Mouse (Mus musculus) cerebellum, adult 11-12 months (tissue): ENCODE data around the gene Syt1.
A peak's percentile ranks its signal among the peaks of the same experiment; 100 is the strongest.

Source experiments
- DNase-seq: peaks from one replicate; pipeline ENCODE4 v3.0.0; 2022

Syt1 gene

GRCm38 (mm10) chr10:109010241-109011193, at the start of gene Syt1:
TSS of gene Syt1 (minus strand) at chr10:109010982.
- peak; percentile 95 for DNase-seq

- no peak for DNase-seq
Observed at GRCm38 (mm10) chr10:109056500-109056899, 45.7 kb upstream of the Syt1 start.

- DNase-seq: no peak
Observed at GRCm38 (mm10) chr10:109047537-109047936, 36.8 kb upstream of the Syt1 start.

- DNase-seq: no peak
Observed at GRCm38 (mm10) chr10:109046988-109047387, 36.2 kb upstream of the Syt1 start.

- DNase-seq: peak; percentile 81
Observed at GRCm38 (mm10) chr10:109011226-109012165, 714 bp upstream of the Syt1 start.

GRCm38 (mm10) chr10:109009831-109010230, 951 bp downstream of the Syt1 start:
- no peak for DNase-seq

GRCm38 (mm10) chr10:109008456-109008855, 2.3 kb downstream of the Syt1 start:
- DNase-seq: no peak

- DNase-seq: peak; percentile 72
Observed at GRCm38 (mm10) chr10:109003482-109003881, 7.3 kb downstream of the Syt1 start.

GRCm38 (mm10) chr10:108987250-108987649, 23.5 kb downstream of the Syt1 start:
- no peak for DNase-seq

- peak; percentile 90 for DNase-seq
Observed at GRCm38 (mm10) chr10:108979660-108980059, 31.1 kb downstream of the Syt1 start.

- no peak for DNase-seq
Observed at GRCm38 (mm10) chr10:108954952-108955351, 55.8 kb downstream of the Syt1 start.

GRCm38 (mm10) chr10:108952182-108952581, 58.6 kb downstream of the Syt1 start:
- peak; percentile 62 for DNase-seq

GRCm38 (mm10) chr10:108936838-108937430, 73.8 kb downstream of the Syt1 start:
- no peak for DNase-seq

GRCm38 (mm10) chr10:108930299-108930698, 80.5 kb downstream of the Syt1 start:
- peak; percentile 58 for DNase-seq

GRCm38 (mm10) chr10:108929676-108930075, 81.1 kb downstream of the Syt1 start:
- DNase-seq: no peak

GRCm38 (mm10) chr10:108905264-108905663, 105.5 kb downstream of the Syt1 start:
- DNase-seq: no peak

- no peak for DNase-seq
Observed at GRCm38 (mm10) chr10:108904371-108904770, 106.4 kb downstream of the Syt1 start.

GRCm38 (mm10) chr10:108896529-108896928, 114.3 kb downstream of the Syt1 start:
- DNase-seq: no peak

GRCm38 (mm10) chr10:108893288-108893687, 117.5 kb downstream of the Syt1 start:
- no peak for DNase-seq

GRCm38 (mm10) chr10:108892441-108892840, 118.3 kb downstream of the Syt1 start:
- no peak for DNase-seq

GRCm38 (mm10) chr10:108889084-108889483, 121.7 kb downstream of the Syt1 start:
- no peak for DNase-seq

GRCm38 (mm10) chr10:108886781-108887180, 124.0 kb downstream of the Syt1 start:
- no peak for DNase-seq

- no peak for DNase-seq
Observed at GRCm38 (mm10) chr10:108885769-108886168, 125.0 kb downstream of the Syt1 start.
